In genomic region chr3:97944462-97944861, GRCm38 (mm10) we compare ENCODE assay signal across 11 mouse cellular contexts. TPM values are rescaled to one million over a fixed set of nuclear protein-coding genes. Genes with fewer than 3 reads are reported as not detected.
DNase-seq lines count a peak whose midpoint lies in the region; ATAC-seq and TF ChIP-seq lines count a peak whose summit lies in the region.
"Had no signal": no experiment of that assay in that cellular context is flagged by ENCODE, and none has a peak within 500 bp of the region (broad histone marks: within the 10 kb centered on the region; RNA-seq: fewer than 3 reads in every experiment).

No protein-coding gene starts in this region.

- 65% methylated on average over 5 of the region's 5 CpGs for WGBS in midbrain, postnatal 0 days
- WGBS in midbrain, embryonic 16.5 days: 71% methylated on average over 5 of the region's 5 CpGs

- no peaks in the 10 kb centered on the region; the same call in 1 of the 2 replicates for H3K27me3 ChIP-seq in midbrain, postnatal 0 days (ENCODE audit: insufficient read depth, low read length)
- 0 out of 2 replicates have a peak, but pooled peaks cover 3% of the 10 kb centered on the region for H3K27me3 ChIP-seq in midbrain, embryonic 16.5 days (ENCODE audit: control insufficient read depth, insufficient read depth, low read depth, low read length)
- H3K27me3 ChIP-seq: liver, embryonic 15.5 days had no signal

- H3K9me3 ChIP-seq in midbrain, postnatal 0 days (ENCODE audit: low read length): no peaks in the 10 kb centered on the region
- no peaks in the 10 kb centered on the region for H3K9me3 ChIP-seq in midbrain, embryonic 16.5 days (replicated peaks; ENCODE audit: control insufficient read depth, low read length, poor library complexity, severe bottlenecking)
- H3K9me3 ChIP-seq: forebrain, embryonic 12.5 days; liver, embryonic 15.5 days had no signal

- TF ChIP-seq CTCF in midbrain, postnatal 0 days (IDR thresholded peaks at IDR 0.05): no peak

- H3K27ac ChIP-seq in midbrain, postnatal 0 days (ENCODE audit: low read depth, low read length): no peak overlapping the region
- no peak overlapping the region for H3K27ac ChIP-seq in midbrain, embryonic 16.5 days (ENCODE audit: low read length)
- H3K27ac ChIP-seq: forebrain, embryonic 12.5 days; liver, embryonic 15.5 days had no signal

- H3K4me2 ChIP-seq in midbrain, postnatal 0 days (ENCODE audit: low read depth, low read length, poor library complexity, severe bottlenecking): no peak overlapping the region
- H3K4me2 ChIP-seq in midbrain, embryonic 16.5 days (ENCODE audit: low read length): no peak overlapping the region
- H3K4me2 ChIP-seq: forebrain, embryonic 12.5 days; liver, embryonic 15.5 days had no signal

- peak; percentile 90 for DNase-seq in heart, adult 11 months
- no peak for DNase-seq in heart, adult 8-10 months (ENCODE audit: low spot score)
- DNase-seq in midbrain, postnatal 0 days (ENCODE audit: low spot score): peak; percentile 61
- DNase-seq in kidney, adult 18-20 months: peak; percentile 52
- peak; percentile 54 for DNase-seq in lung, postnatal 14 days
- DNase-seq in thymus, postnatal 10 days (ENCODE audit: low spot score in 2 of 2): no peak
- DNase-seq: embryo, embryonic 11 days; right cerebral cortex, adult 18-20 months had no signal

- no peaks in the 10 kb centered on the region; the same call in 1 of the 2 replicates for H3K4me1 ChIP-seq in midbrain, postnatal 0 days (ENCODE audit: insufficient read depth, low read length)
- H3K4me1 ChIP-seq in midbrain, embryonic 16.5 days (ENCODE audit: control insufficient read depth, insufficient read depth, low read length): peaks cover 23% of the 10 kb centered on the region

- no peak for ATAC-seq in midbrain, postnatal 0 days (ENCODE audit: low FRiP score)
- no peak for ATAC-seq in midbrain, embryonic 16.5 days

- no peaks in the 10 kb centered on the region for H3K36me3 ChIP-seq in midbrain, postnatal 0 days (ENCODE audit: insufficient read depth, low read length)
- no peaks in the 10 kb centered on the region for H3K36me3 ChIP-seq in midbrain, embryonic 16.5 days (ENCODE audit: control insufficient read depth, insufficient read depth, low read length)
- H3K36me3 ChIP-seq: forebrain, embryonic 12.5 days; liver, embryonic 15.5 days had no signal

- H3K4me3 ChIP-seq in midbrain, postnatal 0 days (ENCODE audit: low read depth, low read length): no peak overlapping the region
- no peak overlapping the region for H3K4me3 ChIP-seq in midbrain, embryonic 16.5 days (ENCODE audit: low read depth, low read length)
- H3K4me3 ChIP-seq: forebrain, embryonic 12.5 days; liver, embryonic 15.5 days had no signal

- no peak overlapping the region for H3K9ac ChIP-seq in midbrain, postnatal 0 days (replicated peaks; ENCODE audit: low read length, poor library complexity, severe bottlenecking)
- H3K9ac ChIP-seq in midbrain, embryonic 16.5 days (ENCODE audit: low read depth, low read length): no peak overlapping the region
- H3K9ac ChIP-seq: forebrain, embryonic 12.5 days; liver, embryonic 15.5 days had no signal

RNA-seq across cellular contexts. Expression of gene Sec22b, which starts 43.5 kb away (rescaled TPM):
- 10 to 100 TPM; 43.2 to 56.8 (median 53.3) TPM for total RNA-seq in heart, adult 8-10 months (2022)
- 62.8 and 69.3 TPM in 2 replicates for total RNA-seq in midbrain, postnatal 0 days (2014; rRNA removed)
- polyA plus RNA-seq in midbrain, postnatal 0 days (2015; fragmentation: Nextera tagmentation; extraction: Ambion mirVana): 81.4 and 89.1 TPM in 2 replicates
- polyA plus RNA-seq in midbrain, embryonic 16.5 days (2015; fragmentation: Nextera tagmentation; extraction: Ambion mirVana): 86.9 and 94.8 TPM in 2 replicates

RNA-seq across cellular contexts. Expression of gene Pde4dip, which starts 56.0 kb away (rescaled TPM):
- total RNA-seq in heart, adult 8-10 months (2022): 1,000 to 10,000 TPM; 1,836 to 2,320 (median 2,004) TPM
- 93.6 and 100 TPM in 2 replicates for total RNA-seq in midbrain, postnatal 0 days (2014; rRNA removed)
- polyA plus RNA-seq in midbrain, postnatal 0 days (2015; fragmentation: Nextera tagmentation; extraction: Ambion mirVana): 46.4 and 47.6 TPM in 2 replicates
- 67.5 and 75.5 TPM in 2 replicates for polyA plus RNA-seq in midbrain, embryonic 16.5 days (2015; fragmentation: Nextera tagmentation; extraction: Ambion mirVana)

Comparison
In these comparisons a context has a peak if more than half of its experiments do, and no peak if none do; other contexts are left out.
1. DNase-seq: peak in heart, adult 11 months (single experiment), midbrain, postnatal 0 days (single experiment), kidney, adult 18-20 months (single experiment) and lung, postnatal 14 days (single experiment); none in heart, adult 8-10 months (single experiment) and thymus, postnatal 10 days (0 of 2).
2. RNA of gene Pde4dip, which starts 56.0 kb away (total RNA-seq): 1,836 to 2,320 TPM in heart, adult 8-10 months; 93.6 to 100 TPM in midbrain, postnatal 0 days; every median in the first group is over 10 times any median in the second.